Mouse (Mus musculus): ENCODE results near the gene Rab40c.

Rab40c gene

DNA sequence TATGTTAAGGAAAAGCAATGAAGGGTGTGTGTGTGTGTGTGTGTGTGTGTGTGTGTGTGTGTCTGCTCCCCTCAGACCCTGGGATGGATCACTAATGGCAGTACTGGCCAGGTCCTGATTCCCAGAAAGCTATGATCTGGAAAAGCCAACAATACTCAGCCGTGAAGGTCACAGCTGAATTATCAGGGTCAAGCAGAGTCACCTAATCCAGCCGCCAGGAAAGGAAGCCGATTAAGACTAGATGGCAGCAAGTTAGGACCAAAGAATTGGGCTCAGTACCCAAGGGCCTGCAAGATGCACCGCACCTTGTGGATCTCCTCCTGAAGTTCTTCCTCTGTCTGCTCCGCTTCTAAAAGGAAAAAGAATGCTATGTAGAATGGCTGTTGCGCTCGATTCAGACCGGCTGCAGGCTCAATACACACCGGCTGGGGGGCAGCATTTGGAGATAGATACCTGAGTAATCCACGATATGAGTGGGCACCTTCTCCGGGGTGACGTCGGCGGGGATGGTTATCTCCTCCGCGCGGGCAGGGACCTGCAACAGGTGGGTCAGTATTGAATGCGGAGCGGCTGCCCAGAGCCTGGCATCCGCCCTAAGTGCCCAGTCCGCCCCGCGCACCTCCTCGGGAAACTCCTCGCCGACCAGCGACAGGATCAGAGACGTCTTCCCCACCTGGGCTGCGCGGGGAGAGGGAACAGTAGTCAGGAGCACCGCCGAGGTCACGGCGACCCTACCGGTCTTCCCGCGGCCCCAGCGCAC is 75.7 kb downstream of the Rab40c start:
- DNase-seq (ENCODE audit: low spot score): no peak

GRCm38 (mm10) chr17:25843122-25843521 is 76.4 kb downstream of the Rab40c start:
- no peak for DNase-seq (ENCODE audit: low spot score)

DNA sequence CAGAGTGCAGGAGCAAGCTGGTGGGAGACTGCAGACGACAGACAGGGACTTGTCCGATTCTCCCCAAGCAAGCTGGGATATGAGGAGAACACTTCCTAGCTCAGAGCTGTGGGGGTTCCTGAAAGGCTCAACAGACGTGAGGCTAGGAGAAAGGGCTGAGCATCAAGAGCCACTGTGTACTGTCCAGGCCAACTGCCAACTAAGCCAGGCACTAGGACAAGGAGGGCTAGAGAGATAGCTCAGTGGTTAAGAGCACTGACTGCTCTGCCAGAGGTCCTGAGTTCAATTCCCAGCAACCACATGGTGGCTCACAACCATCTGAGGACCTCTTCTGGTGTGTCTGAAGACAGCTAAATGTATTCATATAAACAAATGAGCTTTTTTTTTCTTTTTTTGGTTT is 77.0 kb downstream of the Rab40c start:
- no peak for DNase-seq (ENCODE audit: low spot score)

- no peak for DNase-seq (ENCODE audit: low spot score)
Measured at GRCm38 (mm10) chr17:25841117-25841880, 78.2 kb downstream of the Rab40c start, which contains the start of gene Gm20683. Gene Gm20683, minus strand, starts transcription at chr17:25841763.

DNA sequence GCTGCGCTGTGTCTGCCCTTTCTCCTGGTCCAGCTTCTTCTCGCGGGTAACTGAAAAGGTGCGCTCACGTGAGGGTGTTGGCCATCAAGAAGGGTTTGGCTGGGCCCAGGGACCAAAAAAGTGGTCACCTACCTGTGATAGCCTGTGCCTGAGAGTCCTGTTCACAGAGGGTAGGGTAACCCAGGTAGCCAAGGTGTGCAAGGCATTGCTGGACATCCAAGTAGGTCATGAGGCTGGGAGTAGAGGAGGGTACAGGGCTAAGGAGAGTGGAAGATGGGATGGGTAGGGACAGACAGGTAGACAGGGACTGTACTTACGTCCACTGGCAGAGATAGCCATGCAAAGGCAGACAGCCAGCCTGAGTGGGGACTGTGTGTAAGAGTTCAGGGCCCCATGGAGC is 79.0 kb downstream of the Rab40c start:
- no peak for DNase-seq (ENCODE audit: low spot score)

- no peak for DNase-seq (ENCODE audit: low spot score)
Measured at GRCm38 (mm10) chr17:25839455-25840235, 79.9 kb downstream of the Rab40c start.

DNA sequence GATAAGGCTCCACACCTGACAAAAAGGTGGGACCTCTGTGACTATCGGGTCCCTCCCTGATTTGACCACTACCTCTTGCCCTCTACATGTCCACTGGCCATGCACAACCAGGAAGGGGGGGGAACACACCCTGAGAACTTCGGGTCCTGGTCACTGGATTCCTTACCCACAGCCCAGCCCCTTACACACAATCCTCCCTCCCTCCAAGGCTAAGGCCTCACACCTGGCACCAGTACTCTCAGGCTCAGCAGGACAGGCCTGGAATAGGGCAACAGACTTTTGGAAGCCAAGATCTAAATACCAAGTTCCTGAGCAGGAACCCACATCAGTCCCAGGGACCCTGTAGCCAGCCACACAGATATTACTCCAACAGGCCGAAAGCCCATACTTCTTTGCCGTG is 80.6 kb downstream of the Rab40c start:
- DNase-seq (ENCODE audit: low spot score): no peak

DNA sequence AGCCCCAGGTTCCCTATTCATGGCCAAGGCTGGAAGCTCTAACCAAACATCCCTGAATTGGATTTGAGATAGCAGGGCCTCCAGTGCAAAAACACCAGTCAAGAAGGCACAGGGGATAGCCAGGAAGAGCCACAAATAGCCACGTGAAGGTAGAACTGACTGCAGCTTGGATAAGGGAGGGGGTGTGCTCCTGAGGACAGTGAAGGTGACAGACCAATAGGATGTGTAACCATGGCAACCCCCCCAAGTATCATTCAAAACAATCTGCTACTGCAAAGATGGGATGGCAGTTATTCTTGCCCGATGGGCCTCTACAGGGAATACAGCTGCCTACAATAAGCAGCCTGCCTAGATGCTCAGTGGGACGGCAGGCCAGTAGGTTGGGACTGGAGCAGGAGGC is 82.0 kb downstream of the Rab40c start:
- DNase-seq (ENCODE audit: low spot score): no peak

GRCm38 (mm10) chr17:25837076-25837410 is 82.5 kb downstream of the Rab40c start, which contains the start of gene Rhbdl1:
Gene Rhbdl1, minus strand, starts transcription at chr17:25837295.
- DNase-seq (ENCODE audit: low spot score): peak; percentile 71

DNA sequence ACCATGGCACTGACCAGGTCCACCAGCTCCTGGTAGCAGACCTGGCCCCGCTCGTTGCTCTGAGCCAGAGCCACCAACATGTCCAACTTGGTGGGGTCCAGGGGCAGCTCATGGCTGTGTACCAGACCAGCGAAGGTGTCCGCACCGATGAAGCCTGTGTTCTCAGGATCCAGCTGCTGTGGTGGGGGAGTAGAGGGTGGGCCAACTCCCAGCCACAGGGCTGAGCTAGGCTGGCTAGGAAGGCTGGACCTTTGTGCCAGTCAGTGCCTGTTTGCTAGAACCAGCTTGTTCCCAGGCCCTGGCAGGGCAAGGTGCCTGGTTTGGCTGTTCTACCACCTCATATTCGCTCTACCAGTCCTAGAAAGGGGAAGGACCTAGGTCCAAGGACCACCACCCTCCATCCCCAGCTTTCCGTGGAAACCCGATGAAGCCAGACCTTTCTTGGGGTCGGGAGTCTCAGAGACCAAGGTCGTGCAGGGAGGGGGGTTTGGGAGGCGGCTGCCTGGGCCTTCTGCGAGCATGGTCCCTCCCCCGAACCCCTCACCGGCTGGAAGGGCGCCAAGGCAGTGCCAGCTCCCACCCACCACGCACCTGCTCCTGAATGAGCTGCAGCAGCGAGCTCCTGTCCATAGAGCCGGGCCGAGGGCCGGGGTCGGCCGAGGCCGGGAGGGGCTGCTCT is 83.0 kb downstream of the Rab40c start:
- no peak for DNase-seq (ENCODE audit: low spot score)

- DNase-seq (ENCODE audit: low spot score): no peak
Measured at GRCm38 (mm10) chr17:25835816-25836215, 83.7 kb downstream of the Rab40c start.

- DNase-seq (ENCODE audit: low spot score): no peak
Measured at GRCm38 (mm10) chr17:25835301-25835700, 84.2 kb downstream of the Rab40c start.

DNA sequence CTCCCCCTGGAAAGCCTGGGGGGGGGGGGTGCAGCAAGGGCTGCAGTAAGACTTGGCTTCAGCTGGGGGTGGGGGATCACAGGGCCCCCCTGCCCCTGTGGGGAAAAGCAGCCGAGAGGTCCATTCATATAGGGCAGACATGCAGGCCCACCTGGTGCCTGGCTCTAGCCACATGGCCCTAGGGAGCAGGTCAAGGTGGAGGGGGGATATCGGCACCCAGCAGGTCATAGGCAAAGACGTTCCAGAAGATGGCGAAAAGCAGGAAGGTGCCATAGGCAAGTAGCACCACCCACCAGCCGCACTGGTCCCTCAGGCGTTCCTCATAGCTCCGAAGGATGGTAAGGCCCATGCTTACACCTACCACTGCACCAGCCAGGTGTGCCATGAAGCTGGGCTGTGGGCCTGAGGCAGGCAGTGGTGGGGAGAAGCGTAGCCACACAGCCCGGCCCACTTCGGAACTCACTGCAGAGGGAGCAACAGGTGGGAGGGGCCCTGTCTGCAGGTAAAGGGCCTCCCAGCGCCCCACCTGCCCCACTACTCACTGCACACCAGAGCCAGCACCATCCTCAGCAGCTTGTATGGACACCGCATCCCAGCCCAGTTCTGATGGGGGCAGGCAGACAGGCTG is 84.8 kb downstream of the Rab40c start:
- DNase-seq (ENCODE audit: low spot score): no peak

- no peak for DNase-seq (ENCODE audit: low spot score)
Measured at GRCm38 (mm10) chr17:25833961-25834594, 85.4 kb downstream of the Rab40c start.

DNA sequence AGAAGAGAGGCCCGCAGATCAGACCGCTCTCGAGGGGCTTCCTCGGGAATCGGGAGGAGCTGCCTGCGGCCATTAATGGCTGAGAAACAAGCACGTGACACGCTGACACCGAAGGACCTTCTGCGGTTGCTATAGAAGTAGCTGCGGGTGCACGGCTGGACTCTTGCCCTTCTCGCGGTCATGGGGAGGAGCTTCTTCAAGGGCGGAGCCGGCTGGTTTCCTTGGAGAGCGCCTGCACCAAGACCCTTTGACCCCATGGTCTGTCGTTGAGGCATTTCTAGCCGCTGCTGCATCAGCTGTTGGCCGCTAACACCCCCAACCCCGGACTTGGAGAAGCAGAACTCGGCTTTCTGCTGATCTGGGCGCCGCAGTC is 86.2 kb downstream of the Rab40c start, which contains the start of gene Stub1:
Stub1 (minus strand) TSS at position 114 of the 373 bp plus-strand sequence.
- peak; percentile 94 for DNase-seq (ENCODE audit: low spot score)

DNA sequence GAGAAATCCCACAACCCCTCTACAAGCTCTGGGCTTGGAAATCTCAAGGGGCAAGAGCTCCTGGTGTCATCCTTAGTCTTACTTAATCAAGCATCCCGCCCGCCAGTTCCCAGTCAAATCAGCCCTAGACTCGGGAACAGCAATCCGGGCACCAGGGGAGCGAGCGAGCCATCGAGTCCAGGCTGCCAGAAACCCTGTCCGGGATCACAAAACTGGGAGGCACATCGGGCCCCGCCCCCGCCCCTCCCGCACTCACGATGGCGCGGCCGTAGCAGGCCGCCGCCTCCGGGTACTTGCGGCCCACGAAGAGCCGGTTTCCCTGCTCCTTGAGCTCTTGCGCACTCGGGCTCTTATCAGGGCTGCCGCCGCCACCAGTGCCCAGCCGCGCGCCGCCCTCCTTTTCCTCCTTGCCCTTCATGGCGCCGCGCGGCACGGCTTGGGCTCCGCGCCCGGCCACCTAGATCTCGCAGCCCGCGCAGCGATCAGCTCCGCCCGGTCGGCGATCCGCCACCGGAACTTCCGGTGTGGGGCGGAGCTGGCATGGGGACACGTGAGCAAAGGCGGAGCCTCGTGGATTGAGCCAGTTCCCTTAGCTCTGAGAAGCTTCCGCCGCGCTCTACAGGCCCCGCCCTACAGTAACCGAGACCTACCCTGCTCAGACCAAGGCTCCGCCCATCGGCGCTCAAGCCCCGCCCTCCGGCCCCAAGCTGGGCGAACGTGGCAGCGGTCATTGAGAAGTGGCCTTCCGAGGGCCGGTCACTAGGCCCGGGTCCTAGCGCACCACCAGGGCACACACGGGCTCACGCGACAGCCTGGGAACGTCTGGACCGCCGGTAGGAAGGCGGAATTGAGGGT is 86.9 kb downstream of the Rab40c start:
- DNase-seq (ENCODE audit: low spot score): peak; percentile 99

All from ovary, adult 18-20 months (tissue).